In genomic region chr6:121045345-121046080, GRCm38 (mm10) we compare ENCODE assay signal across 9 mouse cellular contexts.
A peak's percentile ranks its signal among the peaks of the same experiment; 100 is the strongest.
DNase-seq lines count a peak whose midpoint lies in the region; ATAC-seq and TF ChIP-seq lines count a peak whose summit lies in the region.
"Had no signal": no experiment of that assay in that cellular context is flagged by ENCODE, and none has a peak within 500 bp of the region (broad histone marks: within the 10 kb centered on the region; RNA-seq: fewer than 3 reads in every experiment).

No protein-coding gene starts in this region.

- WGBS in intestine, postnatal 0 days = 59% methylated on average over 20 of the region's 20 CpGs
- WGBS in intestine, embryonic 16.5 days = 55% methylated on average over 20 of the region's 20 CpGs

- no peaks in the 10 kb centered on the region for H3K4me1 ChIP-seq in intestine, postnatal 0 days (replicated peaks; ENCODE audit: control insufficient read depth, insufficient read depth, low read length)
- no peaks in the 10 kb centered on the region for H3K4me1 ChIP-seq in intestine, embryonic 16.5 days (ENCODE audit: control insufficient read depth, insufficient read depth, low read length)

- no peak for TF ChIP-seq CTCF in intestine, postnatal 0 days (IDR thresholded peaks at IDR 0.05; ENCODE audit: low read depth)

- peak; percentile 21 for DNase-seq in ZHBTc4 (ENCODE audit: low read depth, low spot score)
- DNase-seq in cerebellum, adult 9-11 months = peak; percentile 83
- DNase-seq in kidney, postnatal 10 days = peak; percentile 57
- DNase-seq in thymus, adult 18-20 months = no peak
- DNase-seq in Muller cell, postnatal 12 days (ENCODE audit: inconsistent ontology term) = no peak
- DNase-seq: lung, embryonic 14.5 days had no signal

- no peak overlapping the region for H3K4me2 ChIP-seq in intestine, postnatal 0 days (replicated peaks; ENCODE audit: low read depth)
- no peak overlapping the region for H3K4me2 ChIP-seq in intestine, embryonic 16.5 days (ENCODE audit: low read depth, low read length)
- H3K4me2 ChIP-seq: lung, embryonic 14.5 days had no signal

- no peak overlapping the region for H3K27ac ChIP-seq in intestine, postnatal 0 days (ENCODE audit: low read depth, low read length)
- H3K27ac ChIP-seq in intestine, embryonic 16.5 days (ENCODE audit: low read length) = no peak overlapping the region

- H3K9ac ChIP-seq in intestine, postnatal 0 days (ENCODE audit: low read depth, low read length) = no peak overlapping the region
- no peak overlapping the region for H3K9ac ChIP-seq in intestine, embryonic 16.5 days (ENCODE audit: low read depth, low read length)
- H3K9ac ChIP-seq: lung, embryonic 14.5 days had no signal

- no peak overlapping the region for H3K4me3 ChIP-seq in intestine, postnatal 0 days (ENCODE audit: low read depth, low read length)
- no peak overlapping the region for H3K4me3 ChIP-seq in intestine, embryonic 16.5 days (ENCODE audit: low read length)

- peaks cover 7% of the 10 kb centered on the region; the same call in 1 of the 2 replicates for H3K36me3 ChIP-seq in intestine, postnatal 0 days (ENCODE audit: control insufficient read depth, insufficient read depth)
- H3K36me3 ChIP-seq in intestine, embryonic 16.5 days (ENCODE audit: control insufficient read depth, insufficient read depth, low read length) = no peaks in the 10 kb centered on the region; the same call in 1 of the 2 replicates

- no peaks in the 10 kb centered on the region for H3K27me3 ChIP-seq in intestine, postnatal 0 days (replicated peaks; ENCODE audit: control insufficient read depth, insufficient read depth, low read length)
- H3K27me3 ChIP-seq in intestine, embryonic 16.5 days (replicated peaks; ENCODE audit: control insufficient read depth, insufficient read depth, low read length) = no peaks in the 10 kb centered on the region

- H3K9me3 ChIP-seq in intestine, postnatal 0 days (ENCODE audit: control insufficient read depth) = no peaks in the 10 kb centered on the region
- H3K9me3 ChIP-seq in intestine, embryonic 16.5 days (ENCODE audit: control insufficient read depth, low read length) = no peaks in the 10 kb centered on the region

- ATAC-seq in intestine, postnatal 0 days = 0 out of 2 replicates have a peak, but pooled peaks have one; percentile 31
- no peak for ATAC-seq in intestine, embryonic 16.5 days
- ATAC-seq in megakaryocyte progenitor cell, adult 5-6 weeks (replicated peaks; ENCODE audit: poor library complexity) = no peak

Comparison
In these comparisons a context has a peak if more than half of its experiments do, and no peak if none do; other contexts are left out.
1. DNase-seq: peak in ZHBTc4 (single experiment), cerebellum, adult 9-11 months (single experiment) and kidney, postnatal 10 days (single experiment); none in thymus, adult 18-20 months (0 of 2) and Muller cell, postnatal 12 days (single experiment).